Mouse (Mus musculus): Measurements from ENCODE around the gene Aph1a. TPM values are rescaled to one million over a fixed set of nuclear protein-coding genes. Genes with fewer than 3 reads are reported as not detected.

The Aph1a gene
- polyA plus RNA-seq (2014; fragmentation: Illumina TruSeq; extraction: RNeasy Lipid Tissue Mini Kit (QIAGEN cat#74804); ENCODE audit: low read depth, low replicate concordance) = 26.1 TPM

DNA sequence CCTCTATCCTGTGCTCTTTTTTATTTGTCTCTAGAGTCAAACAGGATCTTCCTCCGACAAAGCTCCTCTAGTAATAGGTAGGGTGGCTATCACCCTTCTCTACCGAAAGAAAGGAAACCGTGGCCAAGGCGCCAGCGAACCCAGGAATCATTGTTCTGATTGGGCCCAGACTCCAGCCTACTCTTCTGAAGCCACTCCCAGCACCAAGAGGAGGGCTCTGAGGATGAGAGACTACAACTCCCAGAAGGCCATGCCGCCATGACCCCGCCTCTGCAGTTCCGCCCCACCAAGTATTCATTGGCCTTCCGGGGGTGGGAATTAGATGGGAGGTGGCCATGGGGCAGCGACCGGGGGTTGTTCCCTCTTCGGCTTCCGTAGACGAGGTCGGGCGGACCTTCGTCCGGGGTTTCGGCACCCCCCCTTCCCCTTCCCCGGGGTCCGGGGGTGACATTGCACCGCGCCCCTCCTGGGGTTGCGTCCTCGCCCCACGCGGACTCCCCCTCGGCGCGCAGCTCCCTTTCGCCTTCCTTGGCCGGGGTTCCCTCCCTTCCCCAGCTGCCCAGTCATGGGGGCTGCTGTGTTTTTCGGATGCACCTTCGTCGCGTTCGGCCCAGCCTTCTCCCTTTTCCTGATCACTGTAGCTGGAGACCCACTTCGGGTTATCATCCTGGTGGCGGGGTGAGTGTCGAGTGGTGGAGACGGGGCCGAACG is at the start of gene Aph1a:
Aph1a (plus strand) TSS at position 364 of the 711 bp plus-strand sequence.

DNA sequence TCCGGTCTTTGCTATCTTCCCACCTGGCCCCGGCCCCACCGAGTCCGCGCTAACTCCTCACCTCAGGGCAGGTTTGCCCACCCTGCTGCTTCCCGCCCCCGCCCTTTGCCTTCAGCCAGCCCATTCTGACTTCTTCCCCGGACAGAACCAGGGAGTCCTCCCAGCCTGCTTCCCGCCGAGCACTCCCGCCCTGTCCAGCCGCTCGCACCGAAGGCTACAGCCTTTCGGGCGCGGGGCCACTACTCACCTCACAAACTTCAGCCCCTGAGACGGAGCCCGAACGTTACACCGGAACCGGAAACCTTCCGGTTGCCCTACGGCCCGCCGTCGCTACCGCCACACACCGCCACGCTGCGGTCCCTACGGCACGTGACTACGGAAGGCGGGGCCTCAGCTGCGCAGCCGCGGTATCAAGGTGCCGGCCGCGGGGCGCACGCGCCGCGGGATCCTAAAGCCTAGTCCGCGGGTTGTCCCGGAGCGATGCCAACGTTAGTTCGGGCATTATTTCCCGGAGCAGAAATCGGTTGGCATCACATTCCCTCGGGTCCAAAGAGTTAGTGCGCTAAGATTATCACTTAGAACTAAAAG is 38.2 kb upstream of the Aph1a start, which contains the start of gene Prpf3:
Prpf3 (minus strand) TSS at position 384 of the 588 bp plus-strand sequence.

DNA sequence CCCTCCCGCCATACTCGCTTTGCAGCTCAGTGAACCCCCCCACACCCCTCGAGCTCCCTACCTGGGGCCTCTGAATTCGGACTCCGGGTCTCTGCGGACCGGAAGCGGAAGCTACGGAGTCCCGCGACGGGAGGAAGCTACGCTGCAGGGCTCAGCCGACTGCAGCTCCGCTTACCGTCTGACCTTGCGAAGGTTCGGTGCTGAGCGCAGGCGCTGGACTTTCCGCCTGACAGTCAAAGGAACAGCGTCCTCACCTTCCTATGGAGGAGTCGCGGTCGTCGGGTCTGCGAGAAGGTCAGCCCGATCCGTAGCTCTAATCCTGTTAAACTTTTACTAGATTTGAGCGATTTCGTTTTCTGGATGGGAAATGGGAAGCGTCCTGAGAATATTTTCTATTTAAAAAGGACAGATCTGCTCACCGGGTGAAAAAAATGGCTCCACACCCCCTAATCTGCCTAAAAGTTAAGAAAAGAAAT is 22.3 kb upstream of the Aph1a start, which contains the start of gene Mrps21:
Mrps21 (minus strand) TSS at position 128 of the 476 bp plus-strand sequence.

DNA sequence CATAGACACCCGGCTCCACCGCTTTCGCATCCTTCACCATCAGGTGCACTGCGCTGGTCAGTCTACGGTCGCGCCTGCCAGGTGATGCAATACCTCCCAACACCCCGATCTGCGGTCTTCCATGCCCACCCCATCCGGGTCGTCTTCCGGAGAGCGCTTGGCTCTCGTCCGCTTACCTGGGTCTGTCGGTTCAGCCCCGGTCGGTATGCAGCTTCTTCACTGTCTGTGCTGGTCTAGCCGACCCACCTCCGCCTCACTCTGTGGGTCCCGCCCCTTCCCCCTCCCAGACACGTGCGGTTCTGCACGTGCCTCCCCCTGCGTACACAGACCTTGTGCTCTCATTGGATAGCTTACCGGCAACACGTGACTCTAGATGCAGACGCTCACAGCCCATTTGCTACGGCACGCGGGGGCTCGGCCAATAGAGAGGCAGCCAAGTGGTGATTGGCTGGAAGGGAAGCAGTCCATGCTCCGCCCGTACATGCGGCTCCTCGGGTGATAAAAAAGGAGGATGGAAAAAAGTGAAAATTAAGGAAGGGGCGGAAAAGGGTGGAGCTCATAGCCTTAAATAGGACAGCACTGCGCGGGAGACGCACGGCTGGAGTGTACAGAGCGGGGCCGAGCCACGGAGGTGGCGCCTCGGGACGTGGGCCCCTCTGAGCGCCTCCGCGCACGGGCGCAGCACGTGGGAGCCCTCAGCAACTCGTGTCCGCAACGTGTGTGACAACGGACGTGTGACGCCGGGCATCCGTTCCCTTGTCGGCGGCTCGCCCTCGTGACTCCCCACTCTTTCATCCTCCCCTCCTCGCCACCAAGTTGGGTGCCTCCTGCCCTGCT is 11.6 kb upstream of the Aph1a start, which contains the start of gene Ciart:
Ciart (minus strand) TSS at position 273 of the 837 bp plus-strand sequence.

DNA sequence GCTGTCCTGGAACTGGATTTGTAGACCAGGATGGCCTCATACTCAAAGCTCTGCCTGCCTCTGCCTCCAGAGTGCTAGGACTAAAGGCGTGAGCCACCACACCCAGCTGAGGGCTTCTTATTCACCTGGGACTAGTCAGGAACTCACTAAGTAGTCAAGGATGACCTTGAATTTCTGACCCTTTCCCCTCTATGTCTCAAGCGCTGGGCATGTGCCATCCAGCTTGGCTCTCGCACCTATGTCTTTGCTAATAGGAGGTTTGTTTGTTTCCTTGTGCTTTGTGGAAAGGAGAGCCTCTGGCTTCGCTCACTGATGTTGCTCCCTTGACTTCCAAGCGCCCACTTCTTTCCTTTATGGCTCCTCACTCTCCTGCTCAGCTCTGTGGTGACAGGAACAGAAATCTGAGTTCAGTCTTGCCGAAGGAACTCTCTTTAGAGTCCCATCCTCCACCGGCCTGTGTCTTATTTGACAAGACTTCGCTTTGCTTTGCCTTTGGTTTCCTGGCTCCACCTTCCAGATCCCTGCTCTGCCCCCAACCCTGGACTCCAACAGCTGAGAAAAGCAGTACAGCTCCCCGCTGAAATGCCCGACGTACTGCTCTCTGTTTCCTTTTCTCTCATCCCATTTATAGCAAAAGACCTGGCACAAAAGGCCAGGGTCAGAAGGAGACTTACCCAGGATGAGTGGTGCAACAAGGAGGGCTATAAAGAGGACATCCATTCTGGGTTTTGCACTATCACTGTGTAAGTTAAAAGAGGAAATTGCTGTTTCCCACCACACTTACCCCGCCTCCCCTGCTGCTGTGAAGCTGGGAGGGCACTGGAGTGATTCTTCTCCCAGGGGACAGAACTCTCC is 2.3 kb upstream of the Aph1a start, which contains the start of gene BC028528:
BC028528 (minus strand) TSS at position 795 of the 855 bp plus-strand sequence.

DNA sequence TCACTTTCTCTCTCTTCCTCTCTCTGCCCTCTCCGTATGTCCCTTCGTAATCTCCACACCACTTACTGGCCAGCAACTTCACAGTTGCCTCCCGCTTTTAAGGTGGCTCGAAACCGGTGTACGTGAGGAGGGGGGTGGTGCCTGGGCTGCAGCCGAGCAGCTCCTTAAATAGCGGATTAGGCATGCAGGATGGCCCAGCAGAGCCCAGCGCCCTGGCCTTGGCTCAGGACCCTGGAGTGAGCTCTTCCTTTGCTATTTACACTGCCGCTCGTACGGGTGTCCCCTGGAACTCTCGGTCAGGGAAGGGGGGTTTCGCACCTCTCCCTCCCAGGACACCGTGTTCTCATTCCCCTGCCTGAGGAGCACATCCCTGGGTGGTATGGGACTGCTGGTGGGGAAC is 10.8 kb downstream of the Aph1a start, which contains the start of gene Car14:
Car14 (minus strand) TSS at position 124 of the 400 bp plus-strand sequence.

DNA sequence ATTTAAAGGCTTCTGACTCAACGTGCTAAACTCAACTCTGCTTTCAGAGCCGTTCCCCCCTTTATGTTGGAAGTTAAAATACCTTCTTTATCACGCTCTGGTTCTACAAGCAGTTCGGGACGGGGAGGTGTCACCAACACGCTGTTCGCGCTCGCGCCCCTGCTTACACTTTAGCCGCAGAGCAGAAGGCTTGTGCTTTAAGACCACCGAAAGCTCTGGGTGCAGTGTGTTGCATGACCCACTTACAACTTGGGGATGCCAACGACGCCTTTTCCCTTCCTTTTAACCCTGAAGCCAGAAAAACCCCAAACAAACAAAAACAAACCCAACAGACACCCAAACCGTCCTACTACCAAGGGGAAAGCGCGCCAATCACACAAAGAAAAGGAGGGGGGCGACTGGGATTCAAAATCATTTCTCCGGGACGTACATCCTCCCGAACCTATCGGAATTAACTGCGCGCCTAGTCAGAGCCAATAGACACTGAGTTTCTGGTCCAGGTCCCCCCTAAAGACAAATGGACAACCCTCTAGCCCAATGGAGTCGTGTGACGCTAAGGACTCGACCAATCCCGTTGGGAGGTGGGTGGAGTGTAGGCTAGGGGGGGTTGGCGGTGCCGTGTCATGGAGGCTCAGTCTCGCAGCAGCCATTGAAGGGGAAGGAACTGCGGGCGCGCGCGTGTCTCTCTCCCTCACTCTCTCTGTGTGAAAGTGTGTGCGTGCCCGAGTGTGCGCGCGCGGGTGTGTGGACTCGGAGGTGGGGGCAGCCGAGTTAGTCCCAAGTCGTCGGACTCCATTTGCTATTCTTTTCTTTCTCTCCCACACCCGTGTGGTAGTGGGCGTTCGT is 35.1 kb downstream of the Aph1a start, which contains the start of gene Anp32e:
Anp32e (plus strand) TSS at position 589 of the 846 bp plus-strand sequence.

Other genes with a start within 250 kb of the Aph1a start
- gene Mcl1, start 235.2 kb upstream of the Aph1a start, polyA plus RNA-seq (2014; fragmentation: Illumina TruSeq; extraction: RNeasy Lipid Tissue Mini Kit (QIAGEN cat#74804); ENCODE audit: low read depth, low replicate concordance) = 113 TPM
- 0.50 TPM for gene Adamtsl4, start 206.1 kb upstream of the Aph1a start, polyA plus RNA-seq (2014; fragmentation: Illumina TruSeq; extraction: RNeasy Lipid Tissue Mini Kit (QIAGEN cat#74804); ENCODE audit: low read depth, low replicate concordance)
- gene Ecm1, start 154.4 kb upstream of the Aph1a start, polyA plus RNA-seq (2014; fragmentation: Illumina TruSeq; extraction: RNeasy Lipid Tissue Mini Kit (QIAGEN cat#74804); ENCODE audit: low read depth, low replicate concordance) = 18.8 TPM
- 10.8 TPM for gene Tars2, start 133.8 kb upstream of the Aph1a start, polyA plus RNA-seq (2014; fragmentation: Illumina TruSeq; extraction: RNeasy Lipid Tissue Mini Kit (QIAGEN cat#74804); ENCODE audit: low read depth, low replicate concordance)
- gene Rprd2, start 75.1 kb upstream of the Aph1a start, polyA plus RNA-seq (2014; fragmentation: Illumina TruSeq; extraction: RNeasy Lipid Tissue Mini Kit (QIAGEN cat#74804); ENCODE audit: low read depth, low replicate concordance) = 14.6 TPM
- gene Prpf3, start 38.1 kb upstream of the Aph1a start, polyA plus RNA-seq (2014; fragmentation: Illumina TruSeq; extraction: RNeasy Lipid Tissue Mini Kit (QIAGEN cat#74804); ENCODE audit: low read depth, low replicate concordance) = 12.8 TPM
- 20.9 TPM for gene Mrps21, start 22.4 kb upstream of the Aph1a start, polyA plus RNA-seq (2014; fragmentation: Illumina TruSeq; extraction: RNeasy Lipid Tissue Mini Kit (QIAGEN cat#74804); ENCODE audit: low read depth, low replicate concordance)
- gene Ciart, start 11.7 kb upstream of the Aph1a start, polyA plus RNA-seq (2014; fragmentation: Illumina TruSeq; extraction: RNeasy Lipid Tissue Mini Kit (QIAGEN cat#74804); ENCODE audit: low read depth, low replicate concordance) = 0.77 TPM
- 7.9 TPM for gene BC028528, start 2.0 kb upstream of the Aph1a start, polyA plus RNA-seq (2014; fragmentation: Illumina TruSeq; extraction: RNeasy Lipid Tissue Mini Kit (QIAGEN cat#74804); ENCODE audit: low read depth, low replicate concordance)
- 51.9 TPM for gene Car14, start 10.7 kb downstream of the Aph1a start, polyA plus RNA-seq (2014; fragmentation: Illumina TruSeq; extraction: RNeasy Lipid Tissue Mini Kit (QIAGEN cat#74804); ENCODE audit: low read depth, low replicate concordance)
- 28.9 TPM for gene Anp32e, start 35.3 kb downstream of the Aph1a start, polyA plus RNA-seq (2014; fragmentation: Illumina TruSeq; extraction: RNeasy Lipid Tissue Mini Kit (QIAGEN cat#74804); ENCODE audit: low read depth, low replicate concordance)
- 1.3 TPM for gene Plekho1, start 102.0 kb downstream of the Aph1a start, polyA plus RNA-seq (2014; fragmentation: Illumina TruSeq; extraction: RNeasy Lipid Tissue Mini Kit (QIAGEN cat#74804); ENCODE audit: low read depth, low replicate concordance)
- gene Vps45, start 164.5 kb downstream of the Aph1a start, polyA plus RNA-seq (2014; fragmentation: Illumina TruSeq; extraction: RNeasy Lipid Tissue Mini Kit (QIAGEN cat#74804); ENCODE audit: low read depth, low replicate concordance) = 18.5 TPM
- 9.9 TPM for gene Otud7b, start 210.6 kb downstream of the Aph1a start, polyA plus RNA-seq (2014; fragmentation: Illumina TruSeq; extraction: RNeasy Lipid Tissue Mini Kit (QIAGEN cat#74804); ENCODE audit: low read depth, low replicate concordance)